Mouse (Mus musculus): ENCODE data around the gene Lgals9.

The Lgals9 gene

DNA sequence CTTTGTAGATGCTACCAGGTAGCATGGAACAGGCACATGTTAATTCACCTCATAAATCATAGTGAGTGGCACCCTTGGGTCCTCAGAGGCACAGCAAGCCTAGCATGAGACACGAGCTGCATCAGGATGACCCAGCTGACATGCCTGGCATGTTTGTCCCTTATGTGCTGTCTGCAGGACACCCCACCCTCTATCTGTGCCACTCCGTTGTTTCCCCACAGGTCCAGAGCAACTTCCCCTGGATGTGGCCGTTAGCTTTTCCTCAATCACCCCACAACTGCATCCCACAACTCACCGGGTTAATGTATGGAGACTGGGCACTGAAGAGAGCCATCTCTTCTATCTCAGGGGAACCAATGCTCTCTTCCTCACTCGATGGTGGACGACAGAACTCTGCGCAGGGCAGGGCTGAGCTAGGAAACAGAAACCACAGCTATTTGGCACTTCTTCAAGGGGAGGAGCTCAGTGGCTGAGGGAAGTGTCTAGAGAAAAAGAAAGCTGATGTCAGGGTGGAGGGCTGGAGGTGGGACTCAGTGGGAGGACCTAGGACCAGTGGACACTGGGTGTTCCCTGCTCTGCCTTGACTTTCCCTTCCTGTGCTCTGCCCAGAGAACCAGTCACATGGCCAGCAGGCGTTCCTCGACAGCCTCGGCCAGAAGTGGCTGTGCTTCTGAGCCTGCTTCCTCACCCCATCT lies at the start of gene Lgals9:
TSS of gene Lgals9 (minus strand) at position 464 of the 695 bp plus-strand sequence.
- peak; percentile 50 for DNase-seq (ENCODE audit: low read depth)

DNA sequence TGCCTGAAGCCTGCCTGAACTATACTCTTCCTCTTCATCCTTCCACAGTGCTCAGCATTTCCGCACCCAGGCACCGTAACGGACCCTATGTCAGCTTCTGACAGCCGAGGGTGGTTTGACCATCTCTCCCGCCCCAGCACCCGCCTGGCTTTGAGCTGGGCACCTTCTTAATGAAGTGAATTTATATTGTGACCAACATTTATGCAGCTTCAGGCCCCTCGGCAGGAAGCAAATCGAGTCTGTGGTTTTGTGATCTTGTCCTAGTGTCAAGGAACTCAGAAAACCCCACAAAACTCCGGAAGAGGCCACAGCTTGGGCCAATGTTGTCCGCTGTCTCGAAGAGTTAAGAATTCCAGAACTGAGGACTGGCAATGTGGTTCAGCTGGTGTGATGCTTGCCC lies 48.9 kb upstream of the Lgals9 start:
- no peak for DNase-seq (ENCODE audit: low read depth)

DNA sequence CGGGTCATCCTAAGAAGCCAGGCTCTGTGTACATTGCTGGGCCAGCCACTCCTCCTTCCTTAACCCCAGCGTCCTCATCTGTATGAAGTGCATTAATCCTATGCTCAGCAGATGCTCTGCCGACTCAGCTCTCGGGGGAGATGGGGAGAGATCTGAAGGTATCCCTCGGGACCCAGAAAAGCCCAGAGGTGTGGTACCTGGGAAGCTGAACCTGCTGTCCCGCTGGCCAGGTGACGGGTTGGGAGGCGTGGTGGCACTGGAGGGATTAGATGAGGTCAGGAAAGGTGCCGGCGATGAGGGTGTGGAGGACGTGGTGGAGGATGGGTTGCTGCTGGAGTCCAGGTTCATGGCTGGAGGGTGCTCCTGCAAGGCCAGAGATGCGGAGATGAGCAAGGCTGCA lies 48.3 kb upstream of the Lgals9 start:
- DNase-seq (ENCODE audit: low read depth), result no peak

DNA sequence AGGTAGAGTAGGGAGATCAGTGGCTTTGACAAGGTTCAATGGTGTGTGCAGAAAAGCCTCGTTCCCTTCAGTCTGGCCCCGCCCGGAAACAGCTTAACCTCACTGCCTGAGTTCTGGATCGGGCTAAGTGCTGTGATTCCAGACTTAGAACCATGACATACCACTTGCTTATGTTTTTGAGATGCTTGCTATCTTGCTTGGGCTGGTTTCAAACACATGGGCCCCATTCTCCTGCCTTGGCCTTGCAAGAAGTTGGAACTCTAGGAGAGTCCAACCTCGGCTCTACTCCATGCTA lies 46.7 kb upstream of the Lgals9 start:
- no peak for DNase-seq (ENCODE audit: low read depth)

DNA sequence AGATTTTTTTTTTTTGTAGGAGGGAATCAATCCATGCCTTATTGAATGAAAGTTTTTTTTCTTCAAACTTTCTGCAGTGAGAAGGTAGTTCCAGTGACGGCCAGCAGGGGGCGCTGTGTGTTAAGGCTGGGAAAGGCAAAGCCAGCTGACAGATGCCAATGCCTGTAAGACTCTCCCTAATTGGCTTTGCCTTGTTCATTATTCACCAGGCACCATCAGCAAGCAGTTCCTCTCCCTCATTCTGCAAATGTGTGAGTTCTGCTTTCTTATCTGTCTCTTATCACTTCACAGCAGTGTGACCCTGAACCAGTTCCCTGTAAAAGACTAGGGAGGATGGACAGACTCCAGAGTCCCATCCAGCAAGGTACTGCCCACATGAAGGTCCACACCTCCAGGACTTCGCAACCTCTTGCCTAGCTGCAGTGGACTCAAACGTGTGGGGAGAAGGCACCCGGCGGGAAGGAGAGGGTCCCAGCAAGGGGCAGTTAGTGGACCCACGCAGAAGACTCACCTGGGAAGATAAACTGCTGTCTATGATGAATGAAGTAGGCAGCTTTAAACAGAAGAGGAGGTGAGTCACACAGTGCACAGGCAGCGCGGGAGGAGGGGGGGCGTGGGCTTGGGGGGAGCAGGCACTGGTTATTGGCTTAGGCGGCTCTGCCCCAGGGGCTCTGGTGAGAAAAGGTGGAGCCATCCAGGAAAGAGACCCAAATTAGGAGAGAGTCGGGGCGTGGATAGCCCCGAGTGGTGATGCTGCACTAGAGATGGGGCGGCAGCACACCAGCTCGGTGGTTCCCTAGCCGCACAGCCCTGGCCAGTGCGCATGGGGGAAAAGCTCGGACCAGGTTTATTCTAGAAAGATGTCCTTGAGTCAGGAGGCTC lies 46.1 kb upstream of the Lgals9 start:
- DNase-seq (ENCODE audit: low read depth), result peak; percentile 52

DNA sequence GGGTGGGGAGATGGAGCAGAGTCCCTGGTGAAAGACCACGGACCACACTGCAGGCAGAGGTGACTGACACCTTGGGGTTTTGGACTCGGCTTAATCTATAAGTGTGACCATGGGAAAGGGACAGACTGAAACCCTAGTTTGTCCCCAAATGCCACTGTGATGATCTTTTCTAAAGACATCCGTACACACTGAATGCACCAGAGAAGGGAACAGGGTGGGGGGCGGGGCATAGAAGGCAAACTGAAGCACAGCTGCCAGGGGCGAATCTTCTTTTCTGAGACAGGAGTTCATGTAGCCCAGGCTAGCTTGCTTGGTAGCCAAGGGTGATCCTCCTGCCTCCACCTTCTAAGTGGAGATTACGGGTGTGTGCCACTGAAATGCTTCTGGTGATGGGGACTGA lies 39.0 kb upstream of the Lgals9 start:
- no peak for DNase-seq (ENCODE audit: low read depth)

DNA sequence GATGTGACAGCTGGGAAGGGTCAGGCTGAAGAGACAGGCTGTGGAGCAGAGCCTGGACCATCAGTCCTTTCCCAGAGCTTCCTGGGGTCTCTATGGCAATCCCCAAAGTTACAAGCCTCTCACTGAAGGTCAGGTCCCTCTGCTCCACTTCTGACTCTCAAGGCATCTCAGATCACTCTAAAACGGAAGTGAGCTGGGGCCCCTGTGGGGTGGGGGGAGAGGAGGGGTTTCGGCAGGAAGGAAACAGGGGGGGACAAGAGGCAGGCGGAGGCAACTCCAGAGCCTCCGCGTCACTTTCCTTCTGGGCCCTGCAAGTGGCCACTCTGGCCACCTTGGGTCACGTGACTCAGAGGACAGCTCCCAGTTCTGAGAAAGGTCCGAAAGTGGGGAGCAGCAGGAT lies 38.6 kb upstream of the Lgals9 start:
- no peak for DNase-seq (ENCODE audit: low read depth)

DNA sequence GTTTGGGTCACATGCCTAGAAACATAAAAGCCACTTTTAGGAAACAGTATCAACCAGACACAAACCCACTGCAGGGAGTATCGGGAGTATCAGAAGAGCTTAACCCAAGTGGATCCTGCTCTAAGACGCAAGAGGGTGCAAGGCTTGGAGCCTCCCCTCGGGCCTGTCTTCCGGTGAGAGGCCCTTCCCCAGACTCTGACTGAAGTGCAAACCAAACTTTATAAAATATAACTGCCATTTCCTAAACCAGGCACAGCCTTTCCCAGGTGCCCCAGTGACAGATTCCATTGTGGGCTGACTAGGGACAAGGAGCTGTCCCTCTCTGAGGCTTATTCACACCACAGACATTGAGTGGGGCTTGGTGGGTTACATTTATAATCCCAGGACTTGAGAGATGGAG lies 38.1 kb upstream of the Lgals9 start:
- DNase-seq (ENCODE audit: low read depth), result no peak

DNA sequence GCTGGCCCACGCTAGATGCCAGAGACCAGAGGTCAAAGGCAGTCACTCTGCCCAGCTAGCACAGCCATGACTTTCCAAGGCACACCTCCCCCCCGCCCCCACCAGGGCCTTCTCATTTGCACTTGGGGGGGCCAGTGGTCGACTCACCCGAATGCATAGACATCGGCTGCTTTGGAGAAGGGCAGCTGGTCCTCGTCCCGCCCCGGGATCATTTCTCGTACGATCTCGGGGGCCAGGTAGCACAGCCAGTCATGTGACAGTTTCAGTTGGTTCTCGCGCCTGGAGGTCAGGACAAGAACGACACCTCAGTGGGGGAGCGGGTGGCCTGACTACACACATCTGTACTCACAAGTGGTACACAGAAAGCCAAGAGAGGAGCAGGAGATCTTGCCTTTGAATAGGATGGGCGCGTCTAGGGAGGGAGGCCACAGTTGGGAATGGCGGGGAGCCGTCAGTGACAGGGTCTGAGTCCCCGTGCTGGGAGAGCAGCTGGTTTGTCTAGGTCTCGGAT lies 35.8 kb upstream of the Lgals9 start:
- DNase-seq (ENCODE audit: low read depth), result no peak

DNA sequence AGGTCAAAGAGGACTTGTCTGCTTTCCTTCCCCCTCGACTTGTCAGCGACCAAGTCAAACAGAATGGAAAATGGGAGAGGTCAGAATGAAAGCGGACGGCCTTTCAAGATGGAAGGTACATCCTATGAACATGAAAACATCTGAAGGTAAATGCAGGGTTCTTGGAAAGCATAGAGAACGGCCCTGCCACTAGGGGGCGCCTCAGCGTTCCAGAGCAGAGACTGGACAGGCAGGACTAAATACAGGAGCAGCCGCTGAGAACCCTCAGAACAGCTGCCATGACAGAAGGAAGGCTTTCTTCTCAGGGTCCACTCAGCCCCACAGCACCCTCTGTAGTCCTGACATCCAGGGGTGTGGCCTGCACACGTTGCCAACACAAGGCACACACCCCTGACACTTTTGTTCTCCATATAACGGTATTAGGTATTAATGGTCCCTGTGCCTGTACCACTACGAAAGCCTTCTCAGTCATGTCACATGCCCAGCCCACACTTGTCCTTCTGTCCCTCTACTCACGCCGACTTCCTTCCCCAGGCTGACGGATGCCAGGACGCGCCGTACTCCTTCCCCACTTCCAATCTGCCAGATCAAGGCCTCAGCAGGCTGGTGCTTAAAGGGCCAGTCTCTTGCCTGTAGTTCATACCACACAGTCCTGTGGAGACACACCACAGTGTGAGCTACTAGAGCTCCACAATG lies 35.2 kb upstream of the Lgals9 start:
- no peak for DNase-seq (ENCODE audit: low read depth)

DNA sequence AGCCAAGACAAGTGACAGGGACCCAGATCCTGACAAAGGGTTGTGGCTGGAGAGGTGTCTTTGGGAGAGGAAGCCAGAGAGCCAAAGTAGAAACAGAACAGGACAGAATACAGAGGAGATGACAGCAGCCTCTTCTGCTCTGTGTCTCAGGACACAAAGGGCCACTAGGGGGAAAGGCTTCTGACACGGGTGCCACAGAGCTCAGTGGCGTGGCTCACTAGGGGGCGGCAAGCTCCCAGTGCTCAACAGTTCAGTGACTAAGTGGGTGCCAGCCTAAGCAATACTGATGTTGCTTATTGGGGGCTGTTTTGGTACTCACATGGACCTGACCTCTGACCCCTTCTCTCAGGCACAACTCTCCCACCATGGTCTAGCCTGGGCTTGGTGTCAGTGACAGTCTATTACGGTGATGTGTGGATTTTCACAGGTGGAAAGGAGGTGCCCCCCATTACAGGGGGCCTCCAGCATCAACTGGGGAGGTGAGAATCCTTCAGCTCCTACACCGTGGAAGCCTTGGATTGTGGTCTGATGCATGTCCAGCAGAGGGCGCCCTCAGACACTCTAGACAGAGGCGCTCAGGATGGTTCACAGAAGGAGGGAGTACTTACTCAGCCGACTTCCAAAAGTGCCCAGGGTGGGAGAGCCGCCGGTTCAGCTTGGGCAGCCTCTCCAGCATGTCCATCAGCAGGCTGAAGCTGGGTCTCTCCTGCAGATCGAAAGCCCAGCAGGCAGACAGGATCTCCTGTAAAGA lies 34.4 kb upstream of the Lgals9 start:
- DNase-seq (ENCODE audit: low read depth), result peak; percentile 65

DNA sequence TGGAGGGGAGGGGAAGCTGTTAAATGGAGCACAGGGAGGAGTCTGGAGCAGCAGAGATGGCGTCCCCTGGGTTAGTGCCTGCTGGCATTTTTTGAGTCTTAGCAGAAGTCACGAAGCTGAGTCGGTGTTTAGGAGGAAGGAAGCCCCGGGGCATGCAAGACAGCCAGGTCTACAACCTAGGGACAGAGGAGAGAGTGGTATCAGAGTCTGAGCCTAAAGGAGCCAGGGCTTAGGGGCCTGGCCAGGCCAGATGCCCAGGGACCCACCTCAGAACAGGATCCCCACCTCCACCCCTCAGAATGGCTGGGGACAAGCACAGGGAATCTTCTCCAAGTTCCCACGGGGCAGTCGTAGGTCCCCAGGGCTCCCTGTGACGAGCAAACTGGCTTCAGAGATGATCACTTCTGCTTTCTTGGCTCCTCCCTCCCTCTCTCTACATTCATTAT lies 32.4 kb upstream of the Lgals9 start:
- DNase-seq (ENCODE audit: low read depth), result no peak

DNA sequence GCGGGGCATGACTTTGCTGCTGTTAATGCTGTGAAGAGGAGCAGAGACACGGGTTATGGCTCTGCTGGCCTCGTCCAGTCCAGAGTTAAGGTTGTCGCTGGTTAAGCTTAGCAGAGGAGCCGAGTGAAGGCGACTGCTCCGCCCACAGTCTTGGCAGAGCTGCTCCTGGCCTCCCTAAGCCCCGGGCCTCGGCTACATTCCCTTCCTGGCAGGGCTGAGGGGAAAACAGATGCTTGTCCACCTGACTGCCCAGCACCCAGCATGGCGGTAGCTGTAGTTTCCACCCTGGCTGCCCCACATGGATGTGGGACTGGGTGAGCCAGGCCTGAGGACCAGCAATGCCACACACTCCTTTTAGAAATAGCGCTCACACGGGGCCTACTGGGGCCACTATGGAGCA lies 31.5 kb upstream of the Lgals9 start:
- no peak for DNase-seq (ENCODE audit: low read depth)

DNA sequence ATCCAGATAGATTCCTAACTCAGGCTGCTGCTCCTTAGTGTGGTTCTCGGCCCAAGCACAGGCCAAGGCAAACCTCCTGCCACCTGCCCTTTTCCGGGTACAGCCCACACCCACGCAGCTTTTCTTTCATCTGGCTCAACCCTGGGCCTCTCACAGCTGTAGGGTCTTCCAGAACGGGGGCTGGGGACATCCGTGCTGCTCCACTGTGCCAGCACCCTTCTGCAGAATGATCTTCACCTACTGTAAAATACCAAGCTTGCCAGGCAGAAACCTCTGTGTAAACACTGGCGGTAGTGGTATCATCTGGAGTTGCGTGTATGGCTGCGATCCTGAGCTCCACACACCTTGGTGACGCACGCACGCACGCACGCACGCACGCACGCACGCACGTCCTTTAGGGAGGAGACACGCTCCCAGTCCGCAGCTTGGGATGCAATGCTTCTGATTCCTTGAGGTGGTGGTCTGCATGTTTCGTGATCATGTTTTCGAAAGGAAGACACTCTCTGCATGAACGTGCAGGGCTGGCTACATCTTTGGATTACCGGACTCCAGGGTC lies 31.0 kb upstream of the Lgals9 start:
- no peak for DNase-seq (ENCODE audit: low read depth)

DNA sequence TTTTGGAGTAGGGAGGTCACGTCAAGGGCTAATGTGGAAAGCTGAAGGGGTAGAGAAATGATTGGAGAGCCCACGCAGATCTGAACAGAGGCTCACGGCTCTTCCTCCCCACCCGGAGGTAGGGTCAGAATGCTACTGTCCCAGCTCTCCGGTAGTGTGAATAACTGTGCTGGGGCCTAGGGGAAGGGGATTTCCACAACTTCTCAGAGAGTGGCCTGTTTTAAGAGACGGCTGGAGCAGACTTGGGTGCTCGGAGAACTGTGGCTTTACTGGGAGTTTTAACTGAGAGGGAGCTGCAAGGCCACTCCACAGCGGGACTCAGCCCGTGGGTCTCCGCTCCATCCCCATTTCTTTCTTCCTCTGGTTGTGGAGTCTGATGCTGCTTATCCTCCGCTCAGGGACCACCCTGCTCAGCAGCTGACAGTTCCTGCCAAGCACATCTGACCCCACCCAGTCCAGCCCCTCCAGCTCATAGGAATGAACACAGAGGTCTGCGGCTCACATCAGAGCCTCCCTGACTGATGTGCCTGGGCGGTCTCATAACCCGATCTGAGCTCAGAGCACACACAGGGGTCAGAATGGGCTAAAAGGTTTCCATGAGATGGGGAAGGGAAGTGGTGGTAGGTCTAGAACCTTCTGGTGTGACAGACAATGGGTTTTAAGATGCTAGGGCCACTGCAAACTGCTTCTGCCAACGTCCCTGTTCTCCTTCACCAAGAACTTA lies 30.0 kb upstream of the Lgals9 start:
- DNase-seq (ENCODE audit: low read depth), result no peak

DNA sequence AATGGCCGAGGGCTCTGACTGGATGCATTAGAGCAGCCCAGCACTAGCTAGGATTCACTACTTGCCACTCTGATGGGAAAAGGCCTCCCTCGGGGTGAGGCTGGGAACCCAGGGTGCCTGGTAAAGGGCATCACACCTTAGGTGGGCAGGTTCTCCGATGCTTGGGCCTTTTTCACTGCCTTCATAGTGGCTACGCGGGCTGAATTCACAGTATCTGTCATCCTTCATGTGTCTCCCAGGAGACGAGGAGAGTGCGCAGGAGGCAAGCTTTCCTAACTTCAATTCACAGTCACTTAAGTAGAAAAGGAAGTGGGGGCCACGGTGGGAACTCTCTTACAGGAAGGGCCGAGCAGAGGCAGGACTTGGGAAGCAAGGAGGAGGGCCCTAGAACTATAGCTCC lies 29.1 kb upstream of the Lgals9 start:
- no peak for DNase-seq (ENCODE audit: low read depth)

DNA sequence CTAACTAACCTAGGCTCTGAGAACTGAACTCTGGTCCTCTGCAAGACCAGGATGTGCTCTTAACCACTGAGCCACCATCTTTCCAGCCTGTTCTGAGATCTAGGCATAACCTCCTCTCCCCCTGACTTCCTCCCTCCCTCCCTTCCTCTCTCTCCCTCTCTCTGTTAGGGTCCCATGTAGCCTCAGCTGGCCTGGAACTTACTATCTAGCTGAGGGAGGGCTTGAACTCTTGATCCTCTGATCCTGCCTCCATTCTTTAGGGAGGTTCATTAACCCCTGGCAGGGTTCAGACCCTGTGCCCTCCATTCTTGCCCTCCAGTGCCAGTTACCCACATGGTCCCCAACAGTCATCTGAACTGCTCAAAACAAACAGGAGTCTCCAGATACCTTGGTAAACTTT lies 28.3 kb upstream of the Lgals9 start:
- DNase-seq (ENCODE audit: low read depth), result no peak

DNA sequence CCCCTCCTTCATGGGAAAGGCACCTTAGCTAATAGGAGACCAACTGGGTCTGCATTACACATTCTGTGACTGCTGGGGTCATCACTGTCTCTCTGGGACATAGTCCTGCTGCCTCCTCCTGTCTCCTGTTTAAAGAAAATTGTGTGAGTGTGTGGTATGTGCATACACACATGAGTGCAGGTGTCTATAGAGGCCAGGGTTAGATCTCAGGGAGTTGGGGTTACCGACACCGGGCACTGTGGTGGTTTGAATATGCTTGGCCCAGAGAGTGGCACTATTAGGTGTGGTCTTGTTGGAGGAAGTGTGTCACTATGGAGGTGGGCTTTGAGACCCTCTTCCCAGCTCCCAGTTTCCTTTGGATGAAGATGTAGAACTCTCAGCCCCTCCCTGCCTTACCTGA lies 27.8 kb upstream of the Lgals9 start:
- no peak for DNase-seq (ENCODE audit: low read depth)

DNA sequence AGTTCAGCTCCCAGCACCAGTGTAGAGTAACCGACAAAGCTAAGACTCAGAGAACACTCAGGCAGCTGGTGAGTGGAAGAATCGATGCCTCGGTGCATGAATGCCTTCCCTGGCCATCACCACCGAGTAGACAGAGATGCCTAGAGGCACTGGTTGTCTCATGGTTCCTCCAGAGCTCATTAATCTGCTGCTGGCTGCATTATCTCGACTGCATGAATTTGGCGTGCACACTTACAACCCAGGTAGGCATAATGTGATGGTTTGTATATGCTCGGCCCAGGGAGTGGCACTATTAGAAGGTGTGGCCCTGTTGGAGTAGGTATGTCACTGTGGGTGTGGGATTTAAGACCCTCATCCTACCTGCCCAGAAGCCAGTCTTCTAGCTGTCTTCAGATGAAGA lies 24.1 kb upstream of the Lgals9 start:
- no peak for DNase-seq (ENCODE audit: low read depth)

DNA sequence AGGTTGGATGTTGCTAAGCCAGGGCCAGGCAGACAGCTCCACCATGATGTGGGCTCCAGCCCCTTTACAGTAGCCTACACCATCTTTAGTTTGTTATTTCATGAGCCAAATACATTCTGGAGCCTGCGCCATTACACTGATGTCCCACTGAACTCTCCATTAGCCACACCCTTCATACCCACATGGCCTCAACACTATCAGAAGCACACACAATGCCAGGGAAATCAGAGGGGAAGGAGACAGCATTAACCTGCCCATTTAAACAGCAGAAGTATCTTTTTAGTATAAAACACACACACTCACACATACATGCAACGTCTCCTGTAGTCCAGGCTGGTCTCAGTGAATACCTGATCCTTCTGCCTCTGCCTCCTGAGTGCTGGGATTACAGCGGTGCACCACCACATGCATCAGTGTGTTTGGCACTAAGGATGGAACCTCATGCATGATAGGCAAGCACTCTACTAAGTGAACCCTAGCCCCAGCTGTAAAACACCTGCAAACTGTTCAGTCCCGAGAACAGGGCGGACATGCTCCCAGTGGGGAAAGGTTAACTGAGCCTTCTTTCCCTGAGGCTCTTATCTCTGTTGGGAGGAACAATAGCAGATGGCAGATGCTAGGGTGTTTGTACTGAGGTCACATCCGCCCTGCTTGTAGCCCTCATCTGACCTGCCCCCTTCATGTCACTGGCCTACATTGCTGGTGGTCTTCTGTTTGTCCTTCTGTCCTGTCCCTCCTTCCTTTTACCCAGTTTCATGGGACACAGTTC lies 23.4 kb upstream of the Lgals9 start:
- no peak for DNase-seq (ENCODE audit: low read depth)

All from c-Kit-positive CD71-positive TER-119-negative erythroid progenitor cells, embryonic 14.5 days (primary cell).